Mouse (Mus musculus) forebrain, postnatal 0 days (tissue): ENCODE measurements around the gene Cisd3. TPM values are rescaled to one million over a fixed set of nuclear protein-coding genes. Genes with fewer than 3 reads are reported as not detected.

Experiments used
- ATAC-seq: fragments of 200-750 bp; cut with Nextera tagmentation; 2 replicates; pipeline ENCODE4 v1.8.0; 2017; ENCODE audit warnings: mild to moderate bottlenecking, moderate library complexity
- DNase-seq: peaks from one replicate; pipeline ENCODE4 v3.0.0-alpha.2; 2015
- H3K27ac ChIP-seq: fragments of 300-500 bp; sonication (generic); 2 replicates; pipeline ENCODE4 v1.5.1; 2014; ENCODE audit warnings: low read depth, mild to moderate bottlenecking, antibody characterized with exemption, low read length, moderate library complexity, mixed read lengths
- H3K27me3 ChIP-seq: fragments of 300-500 bp; sonication (generic); 2 replicates; pipeline ENCODE4 v1.6.1; 2014; ENCODE audit warnings: mild to moderate bottlenecking, low read length, mixed read lengths; ENCODE audit not compliant: insufficient read depth
- H3K36me3 ChIP-seq: fragments of 300-500 bp; sonication (generic); 2 replicates; pipeline ENCODE4 v1.6.1; 2014; ENCODE audit warnings: mild to moderate bottlenecking, moderate library complexity; ENCODE audit not compliant: insufficient read depth
- H3K4me1 ChIP-seq: fragments of 300-500 bp; sonication (generic); 2 replicates; pipeline ENCODE4 v1.6.1; 2014; ENCODE audit warnings: antibody characterized with exemption; ENCODE audit not compliant: insufficient read depth
- H3K4me2 ChIP-seq: fragments of 300-500 bp; sonication (generic); 2 replicates; pipeline ENCODE4 v1.6.1; 2014; ENCODE audit warnings: low read depth, mild to moderate bottlenecking, moderate library complexity
- H3K4me3 ChIP-seq: fragments of 300-500 bp; sonication (generic); 2 replicates; pipeline ENCODE4 v1.5.1; 2014; ENCODE audit warnings: low read depth, low read length, mixed read lengths
- H3K9ac ChIP-seq: fragments of 300-500 bp; sonication (generic); 2 replicates; pipeline ENCODE4 v1.6.1; 2014; ENCODE audit warnings: mild to moderate bottlenecking
- H3K9me3 ChIP-seq: fragments of 300-500 bp; sonication (generic); 2 replicates; pipeline ENCODE4 v1.6.1; 2016; ENCODE audit warnings: low read length
- CTCF ChIP-seq: sonication (generic); IDR thresholded peaks from 2 replicates; pipeline ENCODE4 v1.5.1; 2016; ENCODE audit warnings: antibody characterized with exemption, control low read depth, low read depth
- WGBS: fragments of 180-500 bp; shearing (Covaris S2); extraction: QIAGEN DNeasy Blood & Tissue Kit; methylation state at CpG from one replicate; pipeline ENCODE4 v1.1.7; 2014; 5-methylcytosine and 5-hydroxymethylcytosine counted together
- polyA plus RNA-seq: library from polyadenylated mRNA; unstranded; fragments of >200 nt; fragmentation: Nextera tagmentation; extraction: Ambion mirVana; gene quantifications from 2 replicates; pipeline ENCODE4 v1.2.1, GENCODE M21; 2015
- total RNA-seq: library from RNA; depleted of rRNA; stranded (reverse); fragments of >200 nt; gene quantifications from 2 replicates; pipeline ENCODE4 v1.2.3, GENCODE M21; 2014

The Cisd3 gene
- total and polyA plus RNA-seq, 2 experiments from 2014 or later, result 15.5 to 27.2 TPM

DNA sequence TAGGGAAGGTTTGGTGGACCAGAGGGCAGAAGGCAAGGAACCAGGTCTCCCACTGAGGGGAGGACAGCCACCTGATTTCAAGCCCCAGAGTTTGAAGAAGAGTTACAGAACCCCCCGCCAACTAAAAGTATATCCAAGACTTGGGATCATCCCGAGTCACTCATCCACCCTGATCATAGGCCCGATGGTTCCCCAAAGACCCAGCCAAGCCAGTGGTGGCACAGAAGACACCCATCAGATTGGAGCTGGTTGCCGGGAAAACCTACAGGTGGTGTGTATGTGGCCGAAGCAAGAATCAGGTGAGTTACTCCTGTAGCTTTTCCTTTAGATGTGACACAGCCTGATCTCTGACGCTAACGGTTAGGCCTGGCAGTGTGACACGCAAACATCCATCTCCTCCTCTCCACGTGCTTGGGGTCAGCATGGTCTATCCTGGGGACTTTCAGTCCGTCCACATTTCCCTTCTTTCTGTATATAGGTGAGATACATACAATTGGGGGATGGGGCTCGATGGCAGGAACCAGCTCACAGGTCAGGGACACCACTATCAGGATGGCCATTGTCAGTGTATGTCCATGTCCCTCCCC, 789 bp downstream of the Cisd3 start:
- H3K4me3 ChIP-seq, result no peak overlapping the region
- no peaks in the 10 kb centered on the region for H3K9me3 ChIP-seq
- no peak for TF ChIP-seq CTCF
- H3K27ac ChIP-seq, result no peak overlapping the region
- no peaks in the 10 kb centered on the region for H3K4me1 ChIP-seq
- H3K27me3 ChIP-seq, result no peaks in the 10 kb centered on the region
- peak overlapping the region; percentile 97 for H3K4me2 ChIP-seq
- no peak for DNase-seq
- H3K9ac ChIP-seq, result no peak overlapping the region; the same call in 1 of the 2 replicates
- no peak for ATAC-seq
- 77% methylated on average over 11 of the region's 11 CpGs for WGBS
- peaks cover 38% of the 10 kb centered on the region for H3K36me3 ChIP-seq

DNA sequence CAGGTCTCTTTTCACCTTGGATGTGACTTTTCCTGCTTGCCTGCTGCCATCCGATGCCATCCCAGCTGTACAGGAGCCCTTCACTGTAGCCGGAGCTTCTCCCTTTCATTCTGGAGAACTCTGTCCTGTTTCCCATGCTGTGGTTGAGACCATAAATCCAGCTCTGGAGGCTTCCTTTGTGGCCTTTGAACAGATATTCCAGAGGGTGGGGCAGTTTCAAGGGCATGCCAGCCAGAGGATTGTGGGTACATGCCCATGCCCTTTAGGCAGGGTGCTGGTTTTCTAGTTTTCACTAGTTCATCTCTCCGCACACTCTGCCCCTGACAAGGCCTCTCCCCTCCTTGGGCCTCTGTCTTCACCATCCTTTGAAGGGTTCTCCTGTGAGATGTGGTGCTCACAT, 1.4 kb downstream of the Cisd3 start:
- no peaks in the 10 kb centered on the region for H3K27me3 ChIP-seq
- TF ChIP-seq CTCF, result no peak
- H3K4me2 ChIP-seq, result no peak overlapping the region
- no peaks in the 10 kb centered on the region for H3K9me3 ChIP-seq
- WGBS, result 85% methylated on average over 3 of the region's 3 CpGs
- ATAC-seq, result no peak
- H3K27ac ChIP-seq, result no peak overlapping the region
- H3K4me3 ChIP-seq, result no peak overlapping the region
- peaks cover 38% of the 10 kb centered on the region for H3K36me3 ChIP-seq
- no peak for DNase-seq
- 0 out of 2 replicates have a peak overlapping the region, but pooled peaks have one; percentile 3 for H3K9ac ChIP-seq
- no peaks in the 10 kb centered on the region for H3K4me1 ChIP-seq

DNA sequence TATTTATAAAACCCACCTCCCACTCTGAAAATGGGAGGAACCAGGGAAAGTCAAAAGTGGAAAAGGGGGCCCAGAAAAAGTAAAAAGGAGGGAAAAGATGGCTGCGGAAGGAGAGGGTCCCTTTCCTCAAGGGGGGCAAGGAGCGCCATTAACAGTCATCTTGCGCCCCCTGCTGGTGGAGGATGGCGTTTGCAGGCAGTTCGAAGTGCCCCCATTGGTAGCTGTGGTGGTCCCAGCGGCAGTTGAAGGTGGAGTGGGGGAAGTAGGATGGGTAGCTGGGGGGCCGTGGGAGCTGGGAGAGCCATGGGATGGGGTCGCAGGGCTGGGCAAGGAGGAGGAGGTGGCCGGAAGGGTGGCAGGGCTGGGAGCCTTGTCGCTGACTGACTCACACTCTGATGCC, 4.2 kb downstream of the Cisd3 start:
- TF ChIP-seq CTCF, result peak; percentile 98
- no peak overlapping the region for H3K9ac ChIP-seq
- WGBS, result 24% methylated on average over 10 of the region's 10 CpGs

DNA sequence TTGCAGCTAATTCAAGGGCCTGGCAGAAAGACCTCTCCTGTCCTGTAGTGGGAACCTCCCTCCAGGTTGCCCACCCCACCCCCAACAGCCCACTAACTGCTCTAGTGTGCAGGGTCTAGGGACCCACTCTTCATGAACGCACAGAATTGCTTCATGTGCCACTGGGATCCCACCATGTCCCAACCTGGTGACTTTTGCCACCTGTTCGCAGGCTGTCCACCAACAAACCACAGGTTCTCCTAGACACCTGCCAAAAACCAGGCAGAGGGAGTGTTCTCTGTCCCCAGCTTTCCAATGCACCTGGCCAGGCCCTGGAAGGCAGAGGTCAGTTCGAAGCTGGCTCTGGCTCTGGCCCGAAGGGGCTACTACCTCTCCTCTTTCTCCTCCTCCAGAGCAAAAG, 8.8 kb downstream of the Cisd3 start:
- H3K4me1 ChIP-seq, result peaks cover 27% of the 10 kb centered on the region
- peaks cover 34% of the 10 kb centered on the region for H3K36me3 ChIP-seq
- no peaks in the 10 kb centered on the region for H3K9me3 ChIP-seq
- peak overlapping the region; percentile 75; the same call in 1 of the 2 replicates for H3K27ac ChIP-seq
- H3K4me2 ChIP-seq, result peak overlapping the region; percentile 71
- H3K27me3 ChIP-seq, result no peaks in the 10 kb centered on the region
- WGBS, result 46% methylated on average over 4 of the region's 4 CpGs
- H3K9ac ChIP-seq, result peak overlapping the region; percentile 35; the same call in 1 of the 2 replicates
- TF ChIP-seq CTCF, result no peak
- DNase-seq (no peak), ATAC-seq (no peak)
- H3K4me3 ChIP-seq, result no peak overlapping the region

More for the DNA sequence above, 4.2 kb downstream of the Cisd3 start:
- no peaks in the 10 kb centered on the region for H3K27me3 ChIP-seq
- DNase-seq (peak; percentile 85), ATAC-seq (0 out of 2 replicates have a peak, but pooled peaks have one; percentile 25)
- no peak overlapping the region for H3K4me2 ChIP-seq
- H3K4me1 ChIP-seq, result peaks cover under 1% of the 10 kb centered on the region
- no peak overlapping the region for H3K27ac ChIP-seq
- no peak overlapping the region for H3K4me3 ChIP-seq
- H3K9me3 ChIP-seq, result no peaks in the 10 kb centered on the region
- H3K36me3 ChIP-seq, result peaks cover 44% of the 10 kb centered on the region

- H3K4me1 ChIP-seq, result peaks cover 27% of the 10 kb centered on the region
- peak; percentile 83 for DNase-seq
- 13% methylated on average over 17 of the region's 17 CpGs for WGBS
- ATAC-seq, result 0 out of 2 replicates have a peak, but pooled peaks have one; percentile 5
- H3K4me2 ChIP-seq, result peak overlapping the region; percentile 71
- TF ChIP-seq CTCF, result peak; percentile 9; the same call in 1 of the 2 replicates
- peak overlapping the region; percentile 35 for H3K9ac ChIP-seq
- no peaks in the 10 kb centered on the region for H3K9me3 ChIP-seq
- peak overlapping the region; percentile 75 for H3K27ac ChIP-seq
- H3K36me3 ChIP-seq, result peaks cover 31% of the 10 kb centered on the region
- peak overlapping the region; percentile 25 for H3K4me3 ChIP-seq
- H3K27me3 ChIP-seq, result no peaks in the 10 kb centered on the region
Observed at GRCm38 (mm10) chr11:97694921-97695711, 9.5 kb downstream of the Cisd3 start.

DNA sequence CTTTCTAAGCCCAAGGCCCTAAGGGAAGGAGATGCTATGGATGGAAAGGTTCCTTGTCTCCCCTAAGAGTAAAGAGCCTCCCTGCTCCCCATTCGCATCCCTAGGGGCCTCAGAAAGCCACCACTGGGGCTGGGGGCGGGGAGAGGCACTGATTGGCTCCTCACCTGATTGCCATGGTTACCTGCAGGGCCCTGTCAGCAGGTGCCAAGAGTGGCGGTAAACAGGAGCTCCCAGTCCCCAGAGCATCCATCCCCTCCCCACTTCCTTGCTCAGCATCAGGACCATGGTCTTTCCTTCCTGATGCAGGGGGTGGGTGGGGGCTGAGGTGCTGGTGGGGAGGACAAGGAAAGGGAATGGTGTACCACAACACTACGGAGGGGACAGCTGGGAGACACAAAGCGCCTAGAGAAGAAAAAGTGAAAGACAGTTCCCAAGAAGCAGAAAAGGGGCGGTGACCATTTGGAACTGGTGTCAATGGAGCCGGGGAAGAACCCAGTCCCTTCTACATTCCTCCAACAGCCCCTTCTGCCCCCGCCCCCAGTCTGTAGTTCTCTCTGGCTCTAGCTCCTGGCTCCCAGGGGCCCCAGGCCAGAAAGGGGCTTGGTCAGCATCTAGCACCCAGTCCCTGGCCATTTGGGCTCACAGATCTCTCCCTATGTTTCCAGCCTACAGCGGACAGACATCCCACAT, 10.2 kb downstream of the Cisd3 start:
- TF ChIP-seq CTCF, result no peak
- ATAC-seq, result no peak
- H3K4me1 ChIP-seq, result peaks cover 27% of the 10 kb centered on the region

More for the DNA sequence above, 10.2 kb downstream of the Cisd3 start:
- Histone ChIP-seq H3K27ac (peak overlapping the region; percentile 75), H3K9ac (peak overlapping the region; percentile 35), H3K27me3 (no peaks in the 10 kb centered on the region), H3K36me3 (peaks cover 24% of the 10 kb centered on the region), H3K4me2 (peak overlapping the region; percentile 71), H3K4me3 (peak overlapping the region; percentile 25), H3K9me3 (no peaks in the 10 kb centered on the region)
- peak; percentile 58 for DNase-seq
- 15% methylated on average over 8 of the region's 9 CpGs for WGBS
